Mouse (Mus musculus): ENCODE results near the gene Cacng2. TPM values are rescaled to one million over a fixed set of nuclear protein-coding genes. Genes with fewer than 3 reads are reported as not detected.
A peak's percentile ranks its signal among the peaks of the same experiment; 100 is the strongest.

Cacng2 gene
- polyA plus RNA-seq, 1 experiment from 2014 or later: not detected

- no peak for DNase-seq (ENCODE audit: low spot score)
These were observed 36.8 kb downstream of the Cacng2 start for GRCm38 (mm10) chr15:78082841-78083572.

GRCm38 (mm10) chr15:78082149-78082548, 37.7 kb downstream of the Cacng2 start:
- no peak for DNase-seq (ENCODE audit: low spot score)

- DNase-seq (ENCODE audit: low spot score): no peak
These were observed 38.4 kb downstream of the Cacng2 start for GRCm38 (mm10) chr15:78081384-78081783.

GRCm38 (mm10) chr15:78080326-78080725, 39.5 kb downstream of the Cacng2 start:
- DNase-seq (ENCODE audit: low spot score): no peak

- no peak for DNase-seq (ENCODE audit: low spot score)
These were observed 40.8 kb downstream of the Cacng2 start for GRCm38 (mm10) chr15:78078776-78079628.

- DNase-seq (ENCODE audit: low spot score): no peak
These were observed 41.6 kb downstream of the Cacng2 start for GRCm38 (mm10) chr15:78078206-78078605.

- no peak for DNase-seq (ENCODE audit: low spot score)
These were observed 43.9 kb downstream of the Cacng2 start for GRCm38 (mm10) chr15:78075921-78076320.

- DNase-seq (ENCODE audit: low spot score): no peak
These were observed 46.7 kb downstream of the Cacng2 start for GRCm38 (mm10) chr15:78073109-78073508.

GRCm38 (mm10) chr15:78066475-78066874, 53.4 kb downstream of the Cacng2 start:
- DNase-seq (ENCODE audit: low spot score): peak; percentile 44

GRCm38 (mm10) chr15:78065541-78065940, 54.3 kb downstream of the Cacng2 start:
- no peak for DNase-seq (ENCODE audit: low spot score)

- DNase-seq (ENCODE audit: low spot score): no peak
These were observed 55.5 kb downstream of the Cacng2 start for GRCm38 (mm10) chr15:78064340-78064739.

- no peak for DNase-seq (ENCODE audit: low spot score)
These were observed 57.4 kb downstream of the Cacng2 start for GRCm38 (mm10) chr15:78062467-78062866.

GRCm38 (mm10) chr15:78056930-78057329, 62.9 kb downstream of the Cacng2 start:
- DNase-seq (ENCODE audit: low spot score): no peak

GRCm38 (mm10) chr15:78050682-78051081, 69.1 kb downstream of the Cacng2 start:
- DNase-seq (ENCODE audit: low spot score): no peak

- DNase-seq (ENCODE audit: low spot score): no peak
These were observed 69.9 kb downstream of the Cacng2 start for GRCm38 (mm10) chr15:78049933-78050332.

GRCm38 (mm10) chr15:78045842-78046241, 74.0 kb downstream of the Cacng2 start:
- no peak for DNase-seq (ENCODE audit: low spot score)

GRCm38 (mm10) chr15:78045314-78045713, 74.5 kb downstream of the Cacng2 start:
- no peak for DNase-seq (ENCODE audit: low spot score)

- DNase-seq (ENCODE audit: low spot score): no peak
These were observed 75.0 kb downstream of the Cacng2 start for GRCm38 (mm10) chr15:78044826-78045225.

- no peak for DNase-seq (ENCODE audit: low spot score)
These were observed 77.1 kb downstream of the Cacng2 start for GRCm38 (mm10) chr15:78042706-78043105.

GRCm38 (mm10) chr15:78037626-78038025, 82.2 kb downstream of the Cacng2 start:
- no peak for DNase-seq (ENCODE audit: low spot score)

GRCm38 (mm10) chr15:78036586-78036985, 83.2 kb downstream of the Cacng2 start:
- no peak for DNase-seq (ENCODE audit: low spot score)

GRCm38 (mm10) chr15:78029938-78030337, 89.9 kb downstream of the Cacng2 start:
- DNase-seq (ENCODE audit: low spot score): no peak

All from thymus, postnatal 0 days (tissue).